16 mouse cellular contexts compared by ENCODE assay signal in the genomic region with DNA sequence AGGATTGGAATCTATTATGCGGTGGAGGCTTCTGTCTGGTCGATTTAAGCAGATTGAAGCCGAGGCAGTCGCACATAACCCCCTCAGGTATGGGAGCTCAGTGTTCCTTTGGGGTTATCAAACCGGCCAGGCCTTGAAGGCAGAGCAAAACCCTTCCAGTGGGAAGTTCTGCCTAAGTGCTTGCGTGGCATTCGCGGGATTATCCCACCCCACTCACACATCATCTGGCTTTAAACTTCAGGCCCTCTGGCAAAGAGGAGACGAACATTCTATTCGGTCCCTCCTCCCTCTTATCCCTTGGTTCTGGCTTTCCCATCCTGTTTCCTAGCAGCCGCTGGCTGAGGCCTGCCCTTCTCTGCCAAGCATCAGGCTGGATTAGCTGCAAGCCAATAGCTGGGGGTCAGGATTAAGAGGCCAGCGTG.
DNase-seq lines count a peak whose midpoint lies in the region; ATAC-seq and TF ChIP-seq lines count a peak whose summit lies in the region.
"Had no signal": no experiment of that assay in that cellular context is flagged by ENCODE, and none has a peak within 500 bp of the region (broad histone marks: within the 10 kb centered on the region; RNA-seq: fewer than 3 reads in every experiment).

No protein-coding gene starts in this region.

- H3K4me3 ChIP-seq in cerebellum, adult 2 months (replicated peaks; ENCODE audit: insufficient read depth, low read depth, low read length): no peak overlapping the region
- no peak overlapping the region for H3K4me3 ChIP-seq in forebrain, embryonic 15.5 days
- H3K4me3 ChIP-seq in midbrain, embryonic 10.5 days: peak overlapping the region; percentile 17; the same call in 1 of the 2 replicates
- no peak overlapping the region for H3K4me3 ChIP-seq in heart, embryonic 10.5 days
- H3K4me3 ChIP-seq: layer of hippocampus, adult 2 months; megakaryocyte, embryonic 14.5 days; neural tube, embryonic 12.5 days had no signal

- no peaks in the 10 kb centered on the region for H3K36me3 ChIP-seq in forebrain, embryonic 15.5 days
- H3K36me3 ChIP-seq in midbrain, embryonic 10.5 days: no peaks in the 10 kb centered on the region
- no peaks in the 10 kb centered on the region for H3K36me3 ChIP-seq in heart, embryonic 10.5 days
- H3K36me3 ChIP-seq: neural tube, embryonic 12.5 days had no signal

- H3K4me1 ChIP-seq in cerebellum, adult 2 months (ENCODE audit: control insufficient read depth, insufficient read depth, low read length): no peaks in the 10 kb centered on the region
- no peaks in the 10 kb centered on the region for H3K4me1 ChIP-seq in forebrain, embryonic 15.5 days
- H3K4me1 ChIP-seq in midbrain, embryonic 10.5 days: peaks cover 37% of the 10 kb centered on the region
- H3K4me1 ChIP-seq in heart, embryonic 10.5 days: no peaks in the 10 kb centered on the region
- H3K4me1 ChIP-seq: megakaryocyte, embryonic 14.5 days; neural tube, embryonic 12.5 days had no signal

- no peak overlapping the region for H3K4me2 ChIP-seq in forebrain, embryonic 15.5 days (replicated peaks)
- H3K4me2 ChIP-seq: neural tube, embryonic 12.5 days had no signal

- TF ChIP-seq POLR2A in cerebellum, adult 2 months (IDR thresholded peaks at IDR 0.05; ENCODE audit: borderline replicate concordance, insufficient read depth, low read length): no peak

- no peaks in the 10 kb centered on the region for H3K9me3 ChIP-seq in forebrain, embryonic 15.5 days
- no peaks in the 10 kb centered on the region for H3K9me3 ChIP-seq in midbrain, embryonic 10.5 days (replicated peaks)
- H3K9me3 ChIP-seq in heart, embryonic 10.5 days: no peaks in the 10 kb centered on the region
- H3K9me3 ChIP-seq: neural tube, embryonic 12.5 days had no signal

- peak; percentile 48; the same call in 1 of the 2 replicates for ATAC-seq in forebrain, embryonic 15.5 days (replicated peaks)
- ATAC-seq in megakaryocyte-erythroid progenitor cell, adult 5-6 weeks (replicated peaks; ENCODE audit: low FRiP score, low TSS enrichment, poor library complexity, severe bottlenecking): no peak
- ATAC-seq: lung, postnatal 0 days had no signal

- 38% methylated on average over 12 of the region's 12 CpGs for WGBS in cerebellum, adult 2 months
- 10% methylated on average over 12 of the region's 12 CpGs for WGBS in forebrain, embryonic 15.5 days
- 13% methylated on average over 12 of the region's 12 CpGs for whole genome bisulfite sequencing in midbrain, embryonic 10.5 days
- WGBS in heart, embryonic 10.5 days: 50% methylated on average over 12 of the region's 12 CpGs

- TF ChIP-seq CTCF in cerebellum, adult 2 months (IDR thresholded peaks at IDR 0.05; ENCODE audit: borderline replicate concordance, insufficient read depth, low read depth, low read length): no peak

- DNase-seq in cerebellum, postnatal 10 days: peak; percentile 4 to 10
- no peak for DNase-seq in cerebellum, adult 2 months
- DNase-seq in midbrain, embryonic 10.5 days (ENCODE audit: low spot score): peak; percentile 70
- peak; percentile 49 for DNase-seq in retina, embryonic 14.5 days (ENCODE audit: low spot score)
- DNase-seq in ovary, postnatal 36 days (ENCODE audit: low spot score): no peak
- no peak for DNase-seq in heart, embryonic 10.5 days (ENCODE audit: low spot score)
- DNase-seq: cerebellum, adult 8-10 months; gastrocnemius, postnatal 25 days; right cerebral cortex, postnatal 14 days; thymus, adult 2 months had no signal

- H3K27me3 ChIP-seq in cerebellum, adult 2 months (ENCODE audit: control insufficient read depth, insufficient read depth, low read length): no peaks in the 10 kb centered on the region
- peaks cover 14% of the 10 kb centered on the region; the same call in 1 of the 2 replicates for H3K27me3 ChIP-seq in forebrain, embryonic 15.5 days
- H3K27me3 ChIP-seq in midbrain, embryonic 10.5 days (ENCODE audit: low read depth, poor library complexity, severe bottlenecking): peaks cover 87% of the 10 kb centered on the region
- H3K27me3 ChIP-seq in heart, embryonic 10.5 days (ENCODE audit: insufficient read depth, poor library complexity, severe bottlenecking): no peaks in the 10 kb centered on the region
- H3K27me3 ChIP-seq: megakaryocyte, embryonic 14.5 days; neural tube, embryonic 12.5 days had no signal

- H3K9ac ChIP-seq in forebrain, embryonic 15.5 days (replicated peaks): no peak overlapping the region
- H3K9ac ChIP-seq: neural tube, embryonic 12.5 days had no signal

- H3K27ac ChIP-seq in cerebellum, adult 2 months (ENCODE audit: insufficient read depth, low read length): no peak overlapping the region
- H3K27ac ChIP-seq in forebrain, embryonic 15.5 days (replicated peaks): no peak overlapping the region
- H3K27ac ChIP-seq in midbrain, embryonic 10.5 days (replicated peaks): peak overlapping the region; percentile 42; the same call in 1 of the 2 replicates
- no peak overlapping the region for H3K27ac ChIP-seq in heart, embryonic 10.5 days
- H3K27ac ChIP-seq: layer of hippocampus, adult 2 months; neural tube, embryonic 12.5 days had no signal

Comparison
In these comparisons a context has a peak if more than half of its experiments do, and no peak if none do; other contexts are left out.
1. DNase-seq: peak in cerebellum, postnatal 10 days (2 of 2), midbrain, embryonic 10.5 days (single experiment) and retina, embryonic 14.5 days (single experiment); none in cerebellum, adult 2 months (0 of 2), ovary, postnatal 36 days (single experiment) and heart, embryonic 10.5 days (single experiment).